Mouse (Mus musculus): ENCODE measurements at regions not wholly inside any gene's neighbourhood (a gene's known extent, or its start where the extent isn't known, plus 50 kb on each side); places are given as distances from the start of the nearest gene placed in this dataset.

DNA sequence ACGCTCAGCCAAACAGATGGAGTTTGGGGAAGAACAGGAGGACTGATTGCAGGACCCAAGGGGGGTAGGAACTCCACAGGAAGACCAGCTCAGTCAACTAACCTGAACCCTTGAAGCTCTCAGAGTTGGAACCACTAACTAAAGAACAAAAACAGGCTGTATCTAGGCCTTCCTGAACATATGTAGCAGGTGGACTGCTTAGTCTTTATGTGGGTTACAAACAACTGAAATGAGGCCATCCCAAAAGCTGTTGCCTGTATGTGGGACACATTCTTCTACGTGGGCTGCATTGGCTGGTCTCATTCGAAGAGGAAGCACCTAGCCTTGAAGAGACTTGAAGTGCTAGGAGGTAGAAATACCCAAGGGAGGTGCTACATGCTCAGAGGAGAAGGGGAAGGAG, 364.2 kb downstream of the Sgo2b start:
- DNase-seq (ENCODE audit: low read depth, low spot score): peak; percentile 6

DNA sequence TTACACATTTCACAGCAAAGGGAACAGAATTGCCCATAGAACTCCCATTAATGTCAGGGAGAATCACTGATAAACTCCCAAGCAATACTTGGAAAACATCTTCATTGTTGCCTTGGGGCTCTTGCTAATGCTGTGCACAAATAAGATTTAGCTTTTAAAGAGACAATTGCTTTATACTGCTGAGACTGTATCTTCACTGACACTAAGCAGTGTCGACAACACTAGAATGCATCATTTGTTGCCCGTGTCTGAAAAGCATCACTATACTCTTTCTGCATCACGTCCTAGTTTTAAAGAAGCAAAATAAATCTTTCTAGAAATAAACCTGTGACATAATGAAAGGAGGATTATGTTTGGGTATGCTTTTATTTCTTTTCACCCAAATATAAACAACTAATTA, 377.5 kb downstream of the Sgo2b start:
- no peak for DNase-seq (ENCODE audit: low read depth, low spot score)

DNA sequence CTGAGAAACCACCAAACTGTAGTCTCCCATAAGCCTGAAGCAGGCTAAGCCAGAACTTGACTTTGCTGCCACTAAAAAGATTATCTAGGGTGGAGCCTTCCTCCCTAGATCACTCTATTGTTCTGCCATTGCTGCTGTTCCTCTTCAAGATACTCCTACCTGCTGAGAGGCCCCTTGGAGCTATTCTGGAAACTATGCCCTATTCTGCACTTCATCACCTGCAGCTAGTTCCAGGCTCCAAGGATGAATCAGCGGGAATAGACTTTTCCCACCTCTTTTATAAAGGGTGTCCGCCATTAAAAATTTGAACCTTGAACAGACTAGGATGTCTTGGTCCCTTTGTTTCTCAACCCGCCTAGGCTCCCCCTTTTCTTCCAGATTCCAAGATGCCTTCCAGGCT, 412.8 kb downstream of the Sgo2b start:
- DNase-seq (ENCODE audit: low read depth, low spot score): no peak

DNA sequence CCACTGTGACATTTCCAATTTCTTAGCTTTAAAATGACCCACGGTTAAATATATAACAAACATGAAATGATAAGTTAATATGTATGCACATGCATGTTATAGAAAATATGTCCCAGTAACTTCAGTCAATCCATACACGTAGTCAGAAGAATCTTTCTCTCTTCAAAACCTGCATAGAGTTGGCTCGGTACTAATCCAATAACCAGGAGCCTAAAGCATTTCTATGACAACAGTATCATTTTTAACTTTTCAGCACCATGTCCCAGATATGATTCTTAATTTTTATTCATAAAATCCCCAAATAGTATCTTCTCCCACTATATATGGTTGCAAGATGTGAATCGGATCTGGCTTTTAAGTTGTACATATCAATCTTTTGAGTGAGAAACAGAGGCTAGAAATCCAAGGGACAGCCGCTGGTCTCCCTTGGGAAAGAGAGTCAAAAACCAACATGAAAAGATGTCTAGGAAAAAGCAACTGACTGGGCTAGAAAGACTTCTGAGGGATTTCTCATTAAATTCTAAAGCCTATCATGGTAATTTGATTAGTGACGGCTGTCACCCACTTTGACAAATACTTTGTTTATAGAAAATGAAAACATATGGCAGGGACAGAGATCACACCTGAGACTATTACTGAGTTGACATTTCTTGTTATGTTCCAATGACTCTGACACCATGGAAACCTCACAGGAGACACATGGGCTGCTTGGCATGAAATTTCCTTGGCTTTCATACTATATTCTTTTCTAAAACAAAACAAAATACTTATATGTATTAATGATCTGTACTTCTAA, 422.1 kb downstream of the Sgo2b start:
- DNase-seq (ENCODE audit: low read depth, low spot score): no peak

Measured in telencephalon, adult 2 months (tissue).